Mouse (Mus musculus): Measurements from ENCODE around the gene Lypd4.

Lypd4 gene

GRCm38 (mm10) chr7:24889431-24890220 is 19.9 kb upstream of the Lypd4 start:
- no peak for DNase-seq (ENCODE audit: low spot score in 2 of 2)

GRCm38 (mm10) chr7:24887096-24887495 is 17.4 kb upstream of the Lypd4 start:
- DNase-seq (ENCODE audit: low spot score in 2 of 2): no peak

DNA sequence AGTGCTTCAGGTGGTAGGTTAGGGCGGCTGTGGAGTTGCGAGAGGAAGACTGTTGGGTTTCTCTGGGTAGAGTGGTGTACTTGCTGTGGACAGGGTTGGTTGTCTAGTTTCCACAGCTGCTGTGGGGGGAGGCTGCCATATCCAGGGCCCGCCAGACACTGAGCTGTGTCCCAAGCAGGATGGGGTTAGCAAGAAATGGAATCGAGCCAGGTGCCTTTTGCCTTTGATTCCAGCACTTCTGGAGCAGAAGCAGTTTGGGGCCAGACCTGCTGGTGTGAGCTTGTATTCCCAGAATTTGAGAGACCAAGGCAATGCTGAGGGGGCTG is 16.5 kb upstream of the Lypd4 start:
- DNase-seq (ENCODE audit: low spot score in 2 of 2): no peak

- no peak for DNase-seq (ENCODE audit: low spot score in 2 of 2)
These were observed 15.9 kb upstream of the Lypd4 start for GRCm38 (mm10) chr7:24885468-24886307.

DNA sequence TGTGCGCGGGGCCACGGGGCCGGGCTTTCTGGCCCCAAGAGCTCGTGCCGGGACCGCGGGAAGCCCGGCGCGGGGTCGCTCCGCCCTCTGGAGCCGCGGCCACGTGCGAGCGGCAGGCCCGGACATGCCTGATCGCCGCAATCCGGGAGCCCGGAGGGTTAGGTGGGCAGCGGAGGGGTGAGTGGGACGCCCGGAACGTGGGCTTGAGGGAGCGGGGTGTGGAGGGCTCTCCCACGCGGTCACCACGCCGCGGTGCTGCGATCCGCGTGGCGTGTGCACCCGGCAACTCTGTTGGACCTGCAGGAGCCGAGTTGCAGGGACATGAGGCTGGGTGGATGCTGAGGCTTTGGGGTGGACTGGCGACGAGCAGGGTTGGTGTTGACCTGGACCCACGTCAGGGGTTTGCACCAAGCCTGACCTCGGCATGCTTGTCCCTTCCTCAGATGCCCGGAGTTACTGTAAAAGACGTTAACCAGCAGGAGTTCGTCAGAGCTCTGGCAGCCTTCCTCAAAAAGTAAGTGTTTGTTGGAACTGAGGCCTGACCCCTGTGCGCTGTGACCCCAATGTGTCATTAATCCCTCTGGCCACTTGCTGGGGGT is 15.1 kb upstream of the Lypd4 start:
- DNase-seq (ENCODE audit: low spot score in 2 of 2): no peak

- DNase-seq (ENCODE audit: low spot score in 2 of 2): peak; percentile 98 to 99
These were observed 14.4 kb upstream of the Lypd4 start, which contains the start of gene Rps19 for GRCm38 (mm10) chr7:24883896-24884692. Gene Rps19, plus strand, starts transcription at chr7:24884371.

- no peak for DNase-seq (ENCODE audit: low spot score in 2 of 2)
These were observed 12.9 kb upstream of the Lypd4 start for GRCm38 (mm10) chr7:24882416-24883199.

DNA sequence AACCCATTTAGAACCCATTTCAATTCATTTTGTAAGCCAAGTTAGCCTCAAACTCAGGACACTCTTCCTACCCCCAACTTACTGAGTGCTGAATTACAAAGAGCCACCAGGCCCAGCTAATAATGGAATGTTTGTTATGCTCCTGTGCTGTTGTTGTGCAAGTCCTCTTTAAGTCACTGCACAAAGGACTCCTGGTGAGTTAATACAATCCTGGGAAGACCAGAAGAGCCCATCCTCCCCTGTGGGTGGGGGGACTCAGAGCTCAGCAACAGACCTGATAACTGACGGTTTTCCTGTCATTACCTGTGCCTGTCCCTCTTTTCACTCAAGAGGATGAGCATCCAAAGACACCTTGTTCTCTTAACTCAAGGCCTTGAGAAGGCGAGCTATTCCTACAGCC is 9.9 kb upstream of the Lypd4 start:
- no peak for DNase-seq (ENCODE audit: low spot score in 2 of 2)

- no peak for DNase-seq (ENCODE audit: low spot score in 2 of 2)
These were observed 7.8 kb upstream of the Lypd4 start for GRCm38 (mm10) chr7:24877588-24877987.

GRCm38 (mm10) chr7:24869080-24869479 is 661 bp downstream of the Lypd4 start:
- no peak for DNase-seq (ENCODE audit: low spot score in 2 of 2)

DNA sequence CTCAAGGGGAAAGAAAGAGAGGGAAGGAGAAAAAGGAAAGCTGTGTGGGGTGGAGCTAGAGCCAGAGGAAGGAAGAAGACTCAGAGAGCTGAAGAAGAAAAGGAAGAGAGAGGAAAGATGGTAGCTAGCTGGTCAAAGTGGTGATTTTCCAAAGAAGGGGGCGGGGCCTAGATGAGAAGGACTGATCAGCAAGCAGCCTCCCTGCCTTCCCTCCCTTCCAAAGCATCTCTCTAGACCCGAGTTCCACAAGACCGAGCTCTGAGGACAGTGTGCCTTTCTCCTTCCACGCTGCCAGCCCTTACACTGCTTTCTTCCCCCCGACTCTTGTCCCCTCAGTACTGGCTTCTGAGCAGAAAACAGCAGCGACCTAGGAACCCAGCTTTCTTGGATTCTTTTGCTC is 5.6 kb downstream of the Lypd4 start:
- no peak for DNase-seq (ENCODE audit: low spot score in 2 of 2)

- DNase-seq (ENCODE audit: low spot score in 2 of 2): no peak
These were observed 6.9 kb downstream of the Lypd4 start for GRCm38 (mm10) chr7:24862853-24863252.

- DNase-seq (ENCODE audit: low spot score in 2 of 2): no peak
These were observed 7.8 kb downstream of the Lypd4 start, which contains the start of gene Gm9844 for GRCm38 (mm10) chr7:24861913-24862312. Gene Gm9844, plus strand, starts transcription at chr7:24862213.

DNA sequence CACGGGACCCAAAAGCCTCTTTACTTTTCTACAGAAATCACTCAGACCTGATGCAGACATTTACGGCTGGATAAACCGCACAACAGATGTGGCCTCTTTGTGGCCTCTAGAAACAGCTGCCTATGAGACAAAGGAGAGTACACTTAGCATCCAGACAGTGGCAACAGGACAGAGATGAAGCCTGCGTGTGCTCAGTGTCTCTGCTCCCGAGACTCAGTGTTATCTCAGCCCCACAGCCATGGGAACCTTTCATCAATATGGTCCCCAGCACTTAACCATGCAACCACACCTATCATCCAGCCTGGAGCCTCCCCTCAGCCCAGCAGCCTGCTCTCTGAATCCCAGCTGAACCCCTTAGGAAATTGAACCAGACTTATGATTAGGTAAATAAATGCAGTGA is 10.5 kb downstream of the Lypd4 start:
- peak in 1 of 2 experiments; percentile 60 for DNase-seq (ENCODE audit: low spot score in 2 of 2)

DNA sequence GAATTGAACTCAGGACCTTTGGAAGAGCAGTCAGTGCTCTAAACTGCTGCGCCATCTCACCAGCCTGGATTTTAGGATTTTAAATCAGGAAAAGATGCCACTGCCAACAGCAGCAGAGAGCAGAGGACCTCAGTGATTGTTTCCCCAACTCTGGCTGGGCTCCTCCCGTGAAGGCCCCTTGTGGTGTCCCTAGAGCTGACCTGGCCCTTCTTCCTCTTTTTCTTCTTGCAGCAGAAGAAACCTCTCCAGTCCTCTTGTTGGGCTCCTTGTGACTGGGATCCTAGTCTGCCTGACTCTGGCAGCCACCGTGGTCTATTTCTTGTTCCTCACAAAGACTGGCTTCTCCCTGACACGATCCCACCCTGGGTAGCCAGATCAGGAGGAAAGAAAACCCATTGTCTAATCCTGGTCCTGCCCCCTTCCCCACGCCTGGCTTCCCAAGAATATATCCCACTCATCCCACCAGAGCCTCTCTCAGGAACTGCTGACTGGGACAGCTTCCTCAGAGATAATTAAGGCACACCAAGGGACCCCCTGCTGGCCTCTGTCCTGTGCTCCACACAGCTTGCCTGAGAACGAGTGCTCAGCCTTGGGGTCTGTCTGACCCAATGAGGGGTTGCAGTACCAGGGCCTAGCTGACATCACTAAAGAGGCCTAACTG is 13.2 kb downstream of the Lypd4 start:
- DNase-seq (ENCODE audit: low spot score in 2 of 2): no peak

- DNase-seq (ENCODE audit: low spot score in 2 of 2): no peak
These were observed 16.0 kb downstream of the Lypd4 start for GRCm38 (mm10) chr7:24853695-24854094.

DNA sequence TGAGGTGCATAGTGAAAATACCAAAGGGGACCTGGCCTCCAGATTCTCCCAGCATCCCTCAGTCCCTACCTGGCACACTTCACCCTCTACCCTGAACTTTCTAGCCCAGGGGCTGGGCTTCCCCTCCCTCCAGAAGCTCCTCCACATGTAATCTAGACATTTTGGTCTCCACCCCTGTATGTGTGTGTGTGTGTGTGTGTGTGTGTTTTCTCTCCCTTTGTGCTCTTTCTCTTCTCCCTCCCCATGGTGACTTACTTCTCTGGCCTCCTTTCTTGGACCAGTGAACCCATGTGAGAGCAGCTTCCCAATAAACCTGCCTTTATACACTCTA is 16.5 kb downstream of the Lypd4 start:
- DNase-seq (ENCODE audit: low spot score in 2 of 2): no peak

DNA sequence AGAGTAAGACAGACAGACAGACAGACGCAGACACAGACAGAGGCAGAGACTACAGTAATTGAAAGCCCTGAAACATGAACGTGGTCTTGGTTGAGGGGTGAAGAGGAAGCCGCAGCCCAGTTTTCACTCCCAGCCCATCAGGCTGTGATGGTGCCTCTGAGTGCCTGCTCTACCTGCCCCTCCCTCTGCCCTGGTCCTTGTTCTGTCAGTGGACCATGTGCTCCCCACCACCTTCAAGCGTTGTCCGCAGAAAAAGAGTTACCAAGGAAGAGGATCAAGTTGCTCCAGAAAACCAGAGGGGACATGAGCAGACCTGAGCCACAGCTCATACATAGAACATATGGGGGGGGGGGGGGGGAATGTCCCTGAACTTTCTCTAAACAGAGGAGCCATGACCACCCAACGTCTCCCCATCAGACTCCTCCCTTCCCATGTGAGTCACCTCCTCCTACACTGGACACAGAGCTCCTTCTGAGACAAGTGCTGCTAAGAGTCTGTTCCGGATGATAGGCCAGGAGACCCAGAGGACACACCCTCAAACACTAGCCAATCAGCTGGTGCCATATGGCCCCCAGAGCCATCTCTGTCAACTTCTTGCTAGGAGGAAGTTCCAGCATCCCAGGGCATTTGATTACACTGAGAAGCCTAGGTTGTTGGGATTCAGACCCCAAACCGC is 17.0 kb downstream of the Lypd4 start:
- DNase-seq (ENCODE audit: low spot score in 2 of 2): peak; percentile 74 to 76

DNA sequence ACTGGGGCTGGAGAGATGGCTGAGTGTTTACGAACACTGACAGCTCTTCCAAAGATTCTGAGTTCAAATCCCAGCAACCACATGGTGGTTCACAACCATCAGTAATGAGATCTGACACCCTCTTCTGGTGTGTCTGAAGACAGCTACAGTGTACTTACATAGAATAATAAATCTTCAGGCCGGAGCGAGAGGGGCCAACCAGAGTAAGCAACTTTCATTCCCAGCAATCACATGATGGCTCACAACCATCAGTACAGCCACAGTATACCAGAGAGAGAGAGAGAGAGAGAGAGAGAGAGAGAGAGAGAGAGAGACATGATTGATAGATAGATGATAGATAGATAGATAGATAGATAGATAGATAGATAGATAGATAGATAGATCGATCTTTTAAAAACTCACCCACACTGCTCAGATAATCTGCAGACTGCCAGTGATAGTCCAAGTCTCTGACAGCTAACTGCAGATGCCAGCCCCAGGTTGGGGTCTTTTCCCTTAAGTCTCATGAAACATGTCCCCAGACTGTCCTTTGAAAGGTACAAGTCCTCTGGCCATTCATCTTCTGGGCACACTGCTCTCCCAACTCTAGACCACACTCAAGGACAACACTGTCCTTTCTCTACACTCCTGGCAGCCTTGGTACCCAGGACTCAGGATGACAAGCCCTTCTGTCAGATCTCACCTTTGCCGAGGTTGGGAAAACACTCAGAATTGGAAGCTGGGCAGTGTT is 18.0 kb downstream of the Lypd4 start:
- DNase-seq (ENCODE audit: low spot score in 2 of 2): no peak

All from spleen, postnatal 4 days (tissue).